Mouse (Mus musculus) liver (tissue): ENCODE measurements around the gene Snai1.

Experiments
- DNase-seq: peaks from one replicate; pipeline ENCODE4 v3.0.0-alpha.2; 2020; ENCODE audit warnings: mixed read lengths

Snai1 gene

DNA sequence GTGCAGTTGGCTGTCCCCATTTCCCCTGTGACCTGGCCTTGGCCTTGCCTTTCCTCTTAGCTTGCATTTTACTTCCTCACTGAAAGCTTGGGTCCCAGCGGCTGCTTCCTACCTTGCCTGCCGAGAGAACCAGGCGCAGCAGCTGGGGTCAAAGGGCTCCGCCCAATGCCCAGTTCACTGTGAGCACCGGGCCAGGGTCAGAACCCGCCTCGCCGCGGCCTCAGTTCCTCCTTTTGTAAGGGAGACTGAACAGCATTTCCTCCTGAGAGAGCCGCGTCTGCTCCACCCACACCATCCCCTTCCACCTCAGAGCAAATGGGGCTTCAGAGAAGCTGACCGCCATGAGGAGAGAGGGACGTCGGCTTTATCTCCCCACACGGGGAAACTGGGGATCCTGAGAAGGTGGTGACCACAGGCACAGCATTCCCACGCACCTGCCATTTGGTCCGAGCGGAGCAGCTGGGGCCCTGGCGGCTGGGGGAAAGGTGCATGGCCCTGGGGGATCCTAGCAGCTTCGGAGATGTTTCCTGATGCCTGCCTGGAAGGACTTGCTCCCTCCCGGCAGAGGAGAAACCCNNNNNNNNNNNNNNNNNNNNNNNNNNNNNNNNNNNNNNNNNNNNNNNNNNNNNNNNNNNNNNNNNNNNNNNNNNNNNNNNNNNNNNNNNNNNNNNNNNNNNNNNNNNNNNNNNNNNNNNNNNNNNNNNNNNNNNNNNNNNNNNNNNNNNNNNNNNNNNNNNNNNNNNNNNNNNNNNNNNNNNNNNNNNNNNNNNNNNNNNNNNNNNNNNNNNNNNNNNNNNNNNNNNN lies 51.0 kb downstream of the Snai1 start:
- peak; percentile 70 for DNase-seq
